Comparison of ENCODE assay signal across 8 mouse cellular contexts in genomic region chr5:64202306-64202705, GRCm38 (mm10). TPM values are rescaled to one million over a fixed set of nuclear protein-coding genes. Genes with fewer than 3 reads are reported as not detected.
DNase-seq lines count a peak whose midpoint lies in the region; ATAC-seq and TF ChIP-seq lines count a peak whose summit lies in the region.
"Had no signal": no experiment of that assay in that cellular context is flagged by ENCODE, and none has a peak within 500 bp of the region (broad histone marks: within the 10 kb centered on the region; RNA-seq: fewer than 3 reads in every experiment).

No protein-coding gene starts in this region.

- peaks cover 4% of the 10 kb centered on the region for H3K4me1 ChIP-seq in midbrain, embryonic 11.5 days (ENCODE audit: control insufficient read depth, insufficient read depth, low read length)
- H3K4me1 ChIP-seq in midbrain, embryonic 15.5 days, result no peaks in the 10 kb centered on the region
- no peaks in the 10 kb centered on the region for H3K4me1 ChIP-seq in heart, postnatal 0 days (ENCODE audit: control insufficient read depth, insufficient read depth)
- H3K4me1 ChIP-seq in liver, postnatal 0 days (ENCODE audit: insufficient read depth), result 0 out of 2 replicates have a peak, but pooled peaks cover 5% of the 10 kb centered on the region
- H3K4me1 ChIP-seq: hindbrain, embryonic 15.5 days had no signal

- TF ChIP-seq EP300 in heart, postnatal 0 days (IDR thresholded peaks at IDR 0.05; ENCODE audit: low read depth), result no peak
- TF ChIP-seq EP300 in liver, postnatal 0 days (IDR thresholded peaks at IDR 0.05; ENCODE audit: low read depth), result no peak

- TF ChIP-seq CTCF in Patski (IDR thresholded peaks at IDR 0.05), result peak; percentile 96
- TF ChIP-seq CTCF in heart, postnatal 0 days (IDR thresholded peaks at IDR 0.05; ENCODE audit: low read depth), result peak; percentile 95
- TF ChIP-seq CTCF in liver, postnatal 0 days (IDR thresholded peaks at IDR 0.05; ENCODE audit: low read depth), result peak; percentile 94

- DNase-seq in midbrain, embryonic 11.5 days (ENCODE audit: low spot score, missing footprints), result peak; percentile 88
- DNase-seq in Patski (ENCODE audit: low read depth, low spot score), result no peak
- DNase-seq in cerebellum, adult 9-10 months, result peak; percentile 46
- peak; percentile 58 for DNase-seq in heart, postnatal 0 days (ENCODE audit: low spot score)
- DNase-seq in liver, postnatal 0 days, result peak; percentile 45
- peak; percentile 41 to 63 for DNase-seq in spleen, postnatal 36 days (ENCODE audit: low spot score in 2 of 2)

- H3K4me2 ChIP-seq in midbrain, embryonic 11.5 days, result no peak overlapping the region
- no peak overlapping the region for H3K4me2 ChIP-seq in midbrain, embryonic 15.5 days
- no peak overlapping the region for H3K4me2 ChIP-seq in heart, postnatal 0 days (ENCODE audit: low read depth, low read length)
- H3K4me2 ChIP-seq in liver, postnatal 0 days (ENCODE audit: low read depth, low read length), result no peak overlapping the region
- H3K4me2 ChIP-seq: hindbrain, embryonic 15.5 days had no signal

- H3K9me3 ChIP-seq in midbrain, embryonic 11.5 days (ENCODE audit: control insufficient read depth, low read length), result no peaks in the 10 kb centered on the region
- H3K9me3 ChIP-seq in midbrain, embryonic 15.5 days, result no peaks in the 10 kb centered on the region
- no peaks in the 10 kb centered on the region for H3K9me3 ChIP-seq in heart, postnatal 0 days (replicated peaks; ENCODE audit: control insufficient read depth, low read length)
- no peaks in the 10 kb centered on the region for H3K9me3 ChIP-seq in liver, postnatal 0 days (ENCODE audit: low read length)
- H3K9me3 ChIP-seq: hindbrain, embryonic 15.5 days had no signal

- H3K36me3 ChIP-seq in midbrain, embryonic 11.5 days (ENCODE audit: control insufficient read depth, insufficient read depth, low read length), result no peaks in the 10 kb centered on the region
- H3K36me3 ChIP-seq in midbrain, embryonic 15.5 days (replicated peaks), result no peaks in the 10 kb centered on the region
- no peaks in the 10 kb centered on the region for H3K36me3 ChIP-seq in heart, postnatal 0 days (replicated peaks; ENCODE audit: control insufficient read depth, insufficient read depth, low read length)
- H3K36me3 ChIP-seq in liver, postnatal 0 days (replicated peaks; ENCODE audit: insufficient read depth, low read length), result no peaks in the 10 kb centered on the region
- H3K36me3 ChIP-seq: hindbrain, embryonic 15.5 days had no signal

- ATAC-seq in midbrain, embryonic 11.5 days (ENCODE audit: low FRiP score), result peak; percentile 40; the same call in 1 of the 2 replicates
- no peak for ATAC-seq in midbrain, embryonic 15.5 days (replicated peaks)
- peak; percentile 62 for ATAC-seq in Patski
- ATAC-seq in heart, postnatal 0 days (ENCODE audit: insufficient read depth, low read depth), result peak; percentile 64; the same call in 1 of the 2 replicates
- ATAC-seq in liver, postnatal 0 days, result peak; percentile 38

- WGBS in midbrain, embryonic 11.5 days, result 28% methylated on average over 2 of the region's 2 CpGs
- WGBS in midbrain, embryonic 15.5 days, result 27% methylated on average over 2 of the region's 2 CpGs
- 27% methylated on average over 2 of the region's 2 CpGs for WGBS in heart, postnatal 0 days
- WGBS in liver, postnatal 0 days (ENCODE audit: insufficient replicate concordance), result 28% methylated on average over 2 of the region's 2 CpGs

- in situ Hi-C loops in Patski (cut with MboI; ENCODE audit: low pct_unique_long_range_greater_than_20kb), result no loop called here

- H3K27ac ChIP-seq in midbrain, embryonic 11.5 days (ENCODE audit: low read depth, low read length), result no peak overlapping the region
- H3K27ac ChIP-seq in midbrain, embryonic 15.5 days, result no peak overlapping the region
- no peak overlapping the region for H3K27ac ChIP-seq in heart, postnatal 0 days (ENCODE audit: low read depth)
- H3K27ac ChIP-seq in liver, postnatal 0 days (ENCODE audit: low read depth), result no peak overlapping the region
- H3K27ac ChIP-seq: hindbrain, embryonic 15.5 days had no signal

- H3K27me3 ChIP-seq in midbrain, embryonic 11.5 days (ENCODE audit: control insufficient read depth, insufficient read depth, low read length), result no peaks in the 10 kb centered on the region
- no peaks in the 10 kb centered on the region for H3K27me3 ChIP-seq in midbrain, embryonic 15.5 days (replicated peaks)
- no peaks in the 10 kb centered on the region for H3K27me3 ChIP-seq in Patski
- H3K27me3 ChIP-seq in heart, postnatal 0 days (ENCODE audit: control insufficient read depth, insufficient read depth, low read length), result no peaks in the 10 kb centered on the region
- H3K27me3 ChIP-seq in liver, postnatal 0 days (ENCODE audit: insufficient read depth, low read length), result no peaks in the 10 kb centered on the region
- H3K27me3 ChIP-seq: hindbrain, embryonic 15.5 days had no signal

- CTCF ChIA-PET in Patski (lab: Charles Lee), result interaction anchor here (0.7 to 5.5 kb wide), 32 partner anchors 9 to 294 kb away, joined by 3 to 39 read pairs (median 4); no protein-coding TSS in a partner anchor

- no peak overlapping the region for H3K4me3 ChIP-seq in midbrain, embryonic 11.5 days (ENCODE audit: low read depth, low read length)
- H3K4me3 ChIP-seq in midbrain, embryonic 15.5 days, result no peak overlapping the region
- H3K4me3 ChIP-seq in heart, postnatal 0 days (ENCODE audit: low read depth, low read length), result no peak overlapping the region
- no peak overlapping the region for H3K4me3 ChIP-seq in liver, postnatal 0 days (ENCODE audit: low read depth, low read length)
- H3K4me3 ChIP-seq: hindbrain, embryonic 15.5 days had no signal

- H3K9ac ChIP-seq in midbrain, embryonic 11.5 days (ENCODE audit: low read length), result no peak overlapping the region
- H3K9ac ChIP-seq in midbrain, embryonic 15.5 days, result no peak overlapping the region
- H3K9ac ChIP-seq in heart, postnatal 0 days (replicated peaks; ENCODE audit: low read depth, low read length), result no peak overlapping the region
- H3K9ac ChIP-seq in liver, postnatal 0 days (replicated peaks), result no peak overlapping the region
- H3K9ac ChIP-seq: hindbrain, embryonic 15.5 days had no signal

- POLR2A ChIA-PET in Patski (lab: Charles Lee), result interaction anchor here (1.2 kb wide), 1 partner anchor 31 kb away, joined by 3 read pairs; no protein-coding TSS in a partner anchor

RNA-seq across cellular contexts. Expression of gene Tbc1d1, which starts 46.2 kb away (rescaled TPM):
- 18.6 and 21.0 TPM in 2 replicates for polyA plus RNA-seq in midbrain, embryonic 11.5 days (2014; fragmentation: Nextera tagmentation; extraction: Ambion mirVana)
- polyA plus RNA-seq in midbrain, embryonic 15.5 days (2015; fragmentation: Nextera tagmentation; extraction: Ambion mirVana), result 9.5 and 10.5 TPM in 2 replicates
- 45.9 TPM for polyA plus RNA-seq in Patski (2021)
- 43.7 and 55.4 TPM in 2 replicates for total RNA-seq in heart, postnatal 0 days (2014; rRNA removed; ENCODE audit: low replicate concordance)
- 18.3 and 22.4 TPM in 2 replicates for polyA plus RNA-seq in heart, postnatal 0 days (2015; fragmentation: Nextera tagmentation; extraction: Ambion mirVana)
- 3.6 and 5.0 TPM in 2 replicates for polyA plus RNA-seq in liver, postnatal 0 days (2015; fragmentation: Nextera tagmentation; extraction: Ambion mirVana)
